22 mouse cellular contexts compared by ENCODE assay signal in genomic region chr7:67797065-67797464, GRCm38 (mm10). TPM values are rescaled to one million over a fixed set of nuclear protein-coding genes. Genes with fewer than 3 reads are reported as not detected.
DNase-seq lines count a peak whose midpoint lies in the region; ATAC-seq and TF ChIP-seq lines count a peak whose summit lies in the region.
"Had no signal": no experiment of that assay in that cellular context is flagged by ENCODE, and none has a peak within 500 bp of the region (broad histone marks: within the 10 kb centered on the region; RNA-seq: fewer than 3 reads in every experiment).

No protein-coding gene starts in this region.

- WGBS in heart, embryonic 12.5 days = 9% methylated on average over 8 of the region's 8 CpGs

- peak overlapping the region; percentile 17 for H3K4me3 ChIP-seq in heart, embryonic 12.5 days
- H3K4me3 ChIP-seq: embryonic facial prominence, embryonic 13.5 days; forebrain, embryonic 10.5 days; hindbrain, embryonic 15.5 days; kidney, embryonic 15.5 days; limb, embryonic 13.5 days; midbrain, embryonic 13.5 days; neural tube, embryonic 13.5 days had no signal

- peak overlapping the region; percentile 58 for H3K4me2 ChIP-seq in heart, embryonic 12.5 days
- H3K4me2 ChIP-seq: embryonic facial prominence, embryonic 13.5 days; hindbrain, embryonic 15.5 days; kidney, embryonic 15.5 days; limb, embryonic 13.5 days; midbrain, embryonic 13.5 days; neural tube, embryonic 13.5 days had no signal

- TF ChIP-seq CTCF in Patski (IDR thresholded peaks at IDR 0.05) = no peak

- H3K27ac ChIP-seq in heart, embryonic 12.5 days (ENCODE audit: poor library complexity, severe bottlenecking) = peak overlapping the region; percentile 55
- H3K27ac ChIP-seq: embryonic facial prominence, embryonic 13.5 days; forebrain, embryonic 10.5 days; hindbrain, embryonic 15.5 days; kidney, embryonic 15.5 days; limb, embryonic 13.5 days; liver, embryonic 14.5 days; midbrain, embryonic 13.5 days; neural tube, embryonic 13.5 days had no signal

- ATAC-seq in heart, embryonic 12.5 days (ENCODE audit: insufficient number of reproducible peaks, low FRiP score) = peak; percentile 33; the same call in 1 of the 2 replicates
- peak; percentile 31 for ATAC-seq in Patski
- ATAC-seq: activated CD4-positive, CD25-positive, alpha-beta regulatory T cell, adult 4 months; intestine, postnatal 0 days; midbrain, embryonic 13.5 days had no signal

- no peaks in the 10 kb centered on the region for H3K36me3 ChIP-seq in heart, embryonic 12.5 days
- H3K36me3 ChIP-seq: embryonic facial prominence, embryonic 13.5 days; forebrain, embryonic 10.5 days; hindbrain, embryonic 15.5 days; kidney, embryonic 15.5 days; limb, embryonic 13.5 days; midbrain, embryonic 13.5 days; neural tube, embryonic 13.5 days had no signal

- intact Hi-C loops in heart, postnatal 36 days (cut with DNase I) = no loop called here
- intact Hi-C loops in heart, postnatal 10 days (cut with DNase I) = no loop called here

- no peaks in the 10 kb centered on the region for H3K27me3 ChIP-seq in heart, embryonic 12.5 days (replicated peaks)
- H3K27me3 ChIP-seq in Patski = no peaks in the 10 kb centered on the region
- H3K27me3 ChIP-seq: hindbrain, embryonic 15.5 days; kidney, embryonic 15.5 days had no signal

- no peak for DNase-seq in heart, postnatal 36 days
- DNase-seq in NIH3T3 (ENCODE audit: low read depth) (peak; percentile 17), Patski (ENCODE audit: low read depth, low spot score) (no peak)
- DNase-seq in heart, postnatal 10 days = peak; percentile 33 to 35
- no peak for DNase-seq in layer of hippocampus, adult 18-20 months (ENCODE audit: low spot score in 2 of 2)
- no peak for DNase-seq in retina, embryonic 14.5 days (ENCODE audit: low spot score)
- DNase-seq: adrenal gland, postnatal 14 days; cerebellum, adult 11 months; gastrocnemius, postnatal 10 days; kidney, postnatal 4 days; right cerebral cortex, postnatal 14 days had no signal

- POLR2A ChIA-PET in Patski (lab: Charles Lee) = no interaction called here

- H3K4me1 ChIP-seq in heart, embryonic 12.5 days (replicated peaks) = peaks cover 20% of the 10 kb centered on the region
- H3K4me1 ChIP-seq: forebrain, embryonic 10.5 days; hindbrain, embryonic 15.5 days; kidney, embryonic 15.5 days; neural tube, embryonic 13.5 days had no signal

- H3K9me3 ChIP-seq in heart, embryonic 12.5 days (replicated peaks) = 0 out of 2 replicates have a peak, but pooled peaks cover 4% of the 10 kb centered on the region
- H3K9me3 ChIP-seq: embryonic facial prominence, embryonic 13.5 days; hindbrain, embryonic 15.5 days; kidney, embryonic 15.5 days; limb, embryonic 13.5 days; neural tube, embryonic 13.5 days had no signal

- H3K9ac ChIP-seq in heart, embryonic 12.5 days = 0 out of 2 replicates have a peak overlapping the region, but pooled peaks have one; percentile 41
- H3K9ac ChIP-seq: embryonic facial prominence, embryonic 13.5 days; hindbrain, embryonic 15.5 days; kidney, embryonic 15.5 days; limb, embryonic 13.5 days; liver, embryonic 14.5 days; midbrain, embryonic 13.5 days; neural tube, embryonic 13.5 days had no signal

- in situ Hi-C loops in Patski (cut with MboI; ENCODE audit: low pct_unique_long_range_greater_than_20kb) = no loop called here

- CTCF ChIA-PET in Patski (lab: Charles Lee) = no interaction called here

RNA-seq across cellular contexts. Expression of gene Synm, which starts 37.5 kb away (rescaled TPM):
- polyA plus RNA-seq in heart, embryonic 12.5 days (2016; fragmentation: Nextera tagmentation; extraction: Ambion mirVana) = 6.6 and 6.7 TPM in 2 replicates
- total RNA-seq in heart, postnatal 36 days (2021) = 1 to 10 TPM; 8.9 to 9.7 TPM
- polyA plus RNA-seq in Patski (2021) = 5.9 TPM
- 1 to 10 TPM; 4.8 to 5.1 TPM for total RNA-seq in heart, postnatal 10 days (2021)
- total RNA-seq in layer of hippocampus, adult 18-20 months (2021) = 10 to 100 TPM; 24.5 to 26.1 TPM
- polyA plus RNA-seq: activated CD4-positive, CD25-positive, alpha-beta regulatory T cell, adult 4 months had no signal

Comparison
In these comparisons a context has a peak if more than half of its experiments do, and no peak if none do; other contexts are left out.
1. DNase-seq: peak in NIH3T3 (single experiment) and heart, postnatal 10 days (2 of 2); none in heart, postnatal 36 days (0 of 2), Patski (single experiment), layer of hippocampus, adult 18-20 months (0 of 2) and retina, embryonic 14.5 days (single experiment).